Mouse (Mus musculus) embryonic facial prominence, embryonic 11.5 days (tissue): ENCODE results near the gene Slc16a13. TPM values are rescaled to one million over a fixed set of nuclear protein-coding genes. Genes with fewer than 3 reads are reported as not detected.
A peak's percentile ranks its signal among the peaks of the same experiment; 100 is the strongest.

Source experiments
- ATAC-seq: fragments of 200-750 bp; cut with Nextera tagmentation; replicated peaks from 2 replicates; pipeline ENCODE4 v1.8.0; 2017; ENCODE audit warnings: low read depth; ENCODE audit not compliant: insufficient number of reproducible peaks, low FRiP score, low TSS enrichment
- DNase-seq: peaks from one replicate; pipeline ENCODE4 v3.0.0-alpha.2; 2015; ENCODE audit warnings: low spot score
- H3K27ac ChIP-seq: fragments of 300-500 bp; sonication (generic); replicated peaks from 2 replicates; pipeline ENCODE4 v1.5.1; 2014; ENCODE audit warnings: mild to moderate bottlenecking, low read depth, low read length, control low read depth
- H3K27me3 ChIP-seq: fragments of 300-500 bp; sonication (generic); 2 replicates; pipeline ENCODE4 v1.6.1; 2014; ENCODE audit warnings: mild to moderate bottlenecking, low read length, moderate library complexity, mixed read lengths; ENCODE audit not compliant: control insufficient read depth, insufficient read depth
- H3K36me3 ChIP-seq: fragments of 300-500 bp; sonication (generic); replicated peaks from 2 replicates; pipeline ENCODE4 v1.6.1; 2014; ENCODE audit warnings: low read depth, mild to moderate bottlenecking, low read length, moderate library complexity, mixed read lengths; ENCODE audit not compliant: control insufficient read depth, insufficient read depth
- H3K4me1 ChIP-seq: fragments of 300-500 bp; sonication (generic); 2 replicates; pipeline ENCODE4 v1.6.1; 2014; ENCODE audit warnings: low read length, mixed read lengths; ENCODE audit not compliant: control insufficient read depth, insufficient read depth
- H3K4me2 ChIP-seq: fragments of 300-500 bp; sonication (generic); 2 replicates; pipeline ENCODE4 v1.6.1; 2014; ENCODE audit warnings: low read depth, mild to moderate bottlenecking, control low read depth, low read length, moderate library complexity
- H3K4me3 ChIP-seq: fragments of 300-500 bp; sonication (generic); 2 replicates; pipeline ENCODE4 v1.5.1; 2014; ENCODE audit warnings: low read depth, low read length, control low read depth
- H3K9ac ChIP-seq: fragments of 300-500 bp; sonication (generic); replicated peaks from 2 replicates; pipeline ENCODE4 v1.6.1; 2014; ENCODE audit warnings: mild to moderate bottlenecking, control low read depth, low read length
- H3K9me3 ChIP-seq: fragments of 300-500 bp; sonication (generic); replicated peaks from 2 replicates; pipeline ENCODE4 v1.6.1; 2016; ENCODE audit warnings: mild to moderate bottlenecking, low read length, inconsistent platforms, mixed read lengths; ENCODE audit not compliant: control insufficient read depth
- WGBS: fragments of 180-500 bp; shearing (Covaris S2); extraction: QIAGEN DNeasy Blood & Tissue Kit; methylation state at CpG from one replicate; pipeline ENCODE4 v1.1.7; 2014; 5-methylcytosine and 5-hydroxymethylcytosine counted together
- polyA plus RNA-seq: library from polyadenylated mRNA; unstranded; fragments of >200 nt; fragmentation: Nextera tagmentation; extraction: Ambion mirVana; gene quantifications from 2 replicates; pipeline ENCODE4 v1.2.1, GENCODE M21; 2014

Gene Slc16a13
- polyA plus RNA-seq, 1 experiment from 2014 or later = 8.5 TPM

DNA sequence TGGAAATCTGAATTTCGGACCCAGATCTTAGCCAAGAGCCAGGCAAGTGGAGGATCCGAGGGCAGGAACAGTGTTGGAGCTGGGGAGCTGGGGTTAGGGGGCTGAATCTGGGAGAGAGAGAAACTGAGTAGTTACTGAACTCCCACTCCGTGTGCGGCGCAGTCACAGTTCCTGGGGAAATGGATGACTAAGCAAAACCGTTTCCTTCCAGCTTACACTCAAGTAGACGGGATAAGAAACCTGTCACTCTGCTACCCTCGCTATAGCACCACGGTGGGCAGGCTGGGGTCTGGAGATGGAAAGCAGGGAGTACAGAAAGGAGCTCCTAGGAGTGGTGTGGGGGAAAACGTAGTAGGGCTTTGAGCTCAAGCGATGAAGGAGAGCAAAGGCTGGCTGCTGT lies 29.3 kb upstream of the Slc16a13 start:
- Histone ChIP-seq H3K9ac (no peak overlapping the region), H3K36me3 (no peaks in the 10 kb centered on the region), H3K9me3 (no peaks in the 10 kb centered on the region), H3K27me3 (peaks cover 22% of the 10 kb centered on the region), H3K4me1 (no peaks in the 10 kb centered on the region; the same call in 1 of the 2 replicates), H3K4me3 (no peak overlapping the region), H3K27ac (no peak overlapping the region), H3K4me2 (no peak overlapping the region)
- ATAC-seq = no peak
- 69% methylated on average over 11 of the region's 11 CpGs for WGBS
- DNase-seq = no peak

DNA sequence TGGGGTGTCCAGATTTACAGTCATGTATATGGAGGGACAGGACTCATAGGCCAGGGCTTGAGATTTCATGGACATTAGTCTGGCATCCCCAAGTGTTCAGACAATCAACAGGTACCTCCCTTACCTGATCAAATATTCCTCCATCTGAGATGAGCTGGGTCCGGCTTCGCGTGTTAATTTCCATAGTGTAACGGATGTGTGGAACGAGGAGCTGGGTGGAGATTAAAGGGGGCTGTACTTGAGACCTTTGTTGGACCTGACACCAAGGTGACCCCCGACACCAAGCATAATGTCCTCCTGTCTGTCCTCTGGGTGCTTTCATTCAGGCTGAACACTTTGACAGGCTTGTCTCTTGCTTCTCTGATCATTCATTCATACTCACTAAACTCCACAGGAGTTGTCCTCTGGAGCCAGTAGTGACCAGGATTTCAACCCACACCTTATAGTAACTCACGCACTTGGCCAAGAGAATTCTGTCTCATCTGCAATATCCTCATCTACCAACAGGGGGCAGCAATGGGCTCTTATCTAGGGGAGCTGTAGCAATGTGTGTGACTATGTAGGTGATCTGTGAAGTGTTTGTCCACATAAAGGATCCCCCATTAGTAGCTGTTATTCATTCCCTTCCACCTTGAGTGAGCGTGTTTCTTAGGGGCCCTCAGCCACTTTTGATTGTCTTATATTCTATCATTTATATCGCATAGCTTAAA lies 26.4 kb upstream of the Slc16a13 start:
- H3K4me2 ChIP-seq = no peak overlapping the region
- H3K27me3 ChIP-seq = no peaks in the 10 kb centered on the region
- H3K27ac ChIP-seq = no peak overlapping the region
- H3K4me1 ChIP-seq = no peaks in the 10 kb centered on the region
- H3K36me3 ChIP-seq = no peaks in the 10 kb centered on the region
- H3K9me3 ChIP-seq = no peaks in the 10 kb centered on the region
- DNase-seq (peak; percentile 81), ATAC-seq (no peak)
- H3K4me3 ChIP-seq = no peak overlapping the region
- 51% methylated on average over 9 of the region's 9 CpGs for WGBS
- H3K9ac ChIP-seq = no peak overlapping the region

DNA sequence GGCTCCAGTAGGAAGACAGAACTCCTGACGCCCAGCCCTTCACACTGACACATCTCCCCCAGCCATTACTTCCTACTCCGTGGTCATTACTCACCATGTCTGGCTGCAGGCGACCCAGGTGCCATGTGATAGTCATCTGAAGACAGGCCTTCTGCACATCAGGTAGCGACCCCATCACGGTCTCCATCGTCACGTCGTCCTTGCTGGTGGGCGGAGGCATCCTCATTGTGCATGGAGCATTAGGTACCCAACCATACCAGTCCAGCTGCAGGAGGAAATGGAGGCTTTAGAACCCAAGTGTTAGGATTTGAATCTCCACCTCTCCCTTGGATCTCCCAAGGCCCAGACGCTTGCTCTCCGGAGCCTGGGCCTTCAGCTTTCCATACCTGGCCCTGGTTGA lies 21.7 kb upstream of the Slc16a13 start:
- DNase-seq = no peak
- Histone ChIP-seq H3K27ac (no peak overlapping the region), H3K4me2 (no peak overlapping the region), H3K4me3 (no peak overlapping the region), H3K9me3 (no peaks in the 10 kb centered on the region), H3K4me1 (no peaks in the 10 kb centered on the region; the same call in 1 of the 2 replicates), H3K9ac (no peak overlapping the region), H3K36me3 (no peaks in the 10 kb centered on the region), H3K27me3 (no peaks in the 10 kb centered on the region)
- 74% methylated on average over 11 of the region's 11 CpGs for WGBS
- ATAC-seq = no peak

DNA sequence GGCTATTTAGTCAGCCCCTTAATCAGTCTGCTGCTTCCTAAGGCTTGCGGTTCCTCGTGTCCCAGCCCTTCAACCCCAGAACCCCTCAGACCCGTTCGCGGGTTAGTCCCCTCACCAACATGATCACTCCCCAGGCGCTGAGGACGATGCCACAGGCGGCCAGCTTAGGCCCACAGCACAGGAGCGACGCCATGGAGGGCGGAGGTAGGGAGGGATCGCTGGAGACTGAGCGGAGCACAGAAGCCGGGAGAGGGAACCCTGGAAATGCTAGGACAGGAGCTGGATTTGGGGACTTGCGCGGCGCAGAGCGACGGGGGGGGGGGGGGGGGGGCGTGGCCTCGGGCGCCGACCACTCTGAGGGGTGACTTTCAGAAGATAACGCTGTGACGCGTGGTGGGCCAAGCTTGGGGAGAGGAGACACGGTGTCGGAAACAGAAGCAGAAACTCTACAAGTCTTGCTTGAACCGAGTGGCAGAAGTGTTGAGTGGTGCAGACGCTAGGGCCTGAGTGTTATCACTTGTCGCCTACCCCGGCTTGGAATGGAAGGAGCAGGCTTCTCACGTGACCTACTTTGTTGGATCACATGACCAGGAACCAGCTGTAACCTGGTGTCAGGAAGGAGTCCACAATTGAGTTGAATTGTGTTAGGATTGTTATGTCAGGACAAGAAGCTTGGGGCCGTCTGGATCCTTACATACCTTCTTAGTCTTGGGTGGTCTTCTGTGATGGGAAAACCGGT lies 18.8 kb upstream of the Slc16a13 start, which contains the start of the genes Gm21988 and Rnasek:
Gm21988 (minus strand) TSS at position 290 of the 739 bp plus-strand sequence.
Rnasek (minus strand) TSS at position 302 of the 739 bp plus-strand sequence.
- DNase-seq (peak; percentile 91), ATAC-seq (peak; percentile 17; the same call in 1 of the 2 replicates)
- H3K27ac ChIP-seq = peak within 1 kb of the TSS; percentile 28; the same call in 1 of the 2 replicates
- peak within 1 kb of the TSS; percentile 91 for H3K4me2 ChIP-seq
- no peaks in the 10 kb centered on the region for H3K27me3 ChIP-seq
- under 1% methylated on average over 33 of the region's 35 CpGs for WGBS
- no peaks in the 10 kb centered on the region; the same call in 1 of the 2 replicates for H3K4me1 ChIP-seq
- peak within 1 kb of the TSS; percentile 87 for H3K4me3 ChIP-seq
- H3K9ac ChIP-seq = peak within 1 kb of the TSS; percentile 88
- H3K36me3 ChIP-seq = no peaks in the 10 kb centered on the region
- H3K9me3 ChIP-seq = no peaks in the 10 kb centered on the region

DNA sequence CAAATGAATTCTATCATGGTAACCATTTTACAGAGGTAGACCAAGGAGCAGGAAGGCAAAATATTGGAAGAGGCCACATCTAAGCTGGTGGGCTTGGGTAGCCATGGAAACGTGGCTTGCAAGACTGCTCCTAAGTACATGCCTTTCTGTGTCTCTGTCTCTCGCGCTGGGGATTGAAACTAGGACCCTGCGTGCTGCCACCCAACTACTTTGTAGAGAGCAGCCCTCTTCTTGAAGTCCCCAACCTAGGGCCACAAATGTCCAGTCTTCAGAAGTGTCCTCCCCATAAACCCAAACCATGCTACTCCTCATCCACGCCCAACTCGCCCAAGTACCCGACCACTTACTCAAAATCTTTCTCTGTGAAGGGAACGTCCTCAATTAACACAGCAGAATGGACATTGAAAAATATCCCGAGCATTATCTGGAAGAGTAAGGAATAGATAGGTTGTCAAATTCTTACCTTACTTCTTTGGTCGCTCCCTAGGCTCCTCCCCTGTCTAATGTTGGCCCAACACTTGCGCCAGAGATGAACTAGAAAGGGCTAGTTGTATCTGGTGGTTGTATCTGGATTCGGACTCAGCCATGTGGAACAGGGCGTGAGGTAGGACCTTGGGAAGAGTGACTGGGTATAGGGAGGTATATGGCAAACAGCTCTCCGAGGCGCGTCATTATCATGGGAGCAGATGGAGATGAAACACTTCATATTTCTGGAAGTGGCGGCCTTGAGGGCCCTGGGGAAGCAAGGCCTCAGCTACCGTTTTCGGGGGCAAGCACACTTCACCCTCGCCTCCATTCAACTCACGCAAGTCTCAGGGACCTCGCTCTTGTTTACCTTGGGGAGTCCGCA lies 18.0 kb upstream of the Slc16a13 start:
- DNase-seq (no peak), ATAC-seq (no peak)
- 12% methylated on average over 23 of the region's 23 CpGs for WGBS
- no peaks in the 10 kb centered on the region for H3K27me3 ChIP-seq
- peak overlapping the region; percentile 78; the same call in 1 of the 2 replicates for H3K27ac ChIP-seq
- no peaks in the 10 kb centered on the region for H3K9me3 ChIP-seq
- peak overlapping the region; percentile 91 for H3K4me2 ChIP-seq
- no peaks in the 10 kb centered on the region; the same call in none of the 2 replicates for H3K4me1 ChIP-seq
- H3K4me3 ChIP-seq = peak overlapping the region; percentile 87
- no peaks in the 10 kb centered on the region for H3K36me3 ChIP-seq
- H3K9ac ChIP-seq = peak overlapping the region; percentile 88

DNA sequence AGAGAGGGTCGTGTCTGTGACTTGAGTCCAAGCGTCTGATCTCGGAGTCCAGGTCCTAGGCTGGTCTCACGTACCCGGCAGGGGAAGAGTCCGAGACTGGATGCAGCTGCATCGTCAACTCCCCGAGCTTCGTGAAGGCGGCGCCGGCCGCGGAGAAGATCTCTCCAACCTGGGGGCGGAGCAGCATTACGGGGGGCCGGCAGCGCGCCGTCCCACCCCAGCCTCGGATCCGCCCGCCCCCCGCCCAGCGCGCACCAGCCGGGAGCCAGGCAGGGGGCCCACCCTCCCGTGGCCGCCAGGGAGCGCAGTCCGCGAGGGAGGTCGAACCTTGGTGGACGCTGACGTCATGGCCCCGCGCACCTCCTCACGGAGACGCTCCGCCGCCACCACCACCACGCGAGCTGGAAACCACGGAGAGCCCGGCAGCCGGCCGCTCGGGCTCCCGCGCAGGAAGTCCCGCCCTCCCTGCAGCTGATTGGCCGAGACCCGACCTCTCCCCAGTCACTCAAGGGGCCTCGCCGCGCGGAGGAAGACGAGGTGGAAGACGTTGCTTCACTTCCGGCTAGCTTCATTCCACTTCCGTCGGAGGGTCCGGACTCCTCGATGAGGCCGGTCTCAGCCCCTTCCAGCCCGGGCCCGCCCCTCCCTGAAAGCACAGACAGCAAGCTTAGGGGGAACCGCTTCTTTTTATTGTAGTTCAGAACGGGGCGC lies 16.7 kb upstream of the Slc16a13 start, which contains the start of gene 0610010K14Rik:
0610010K14Rik (minus strand) TSS at position 458 of the 711 bp plus-strand sequence.
- Histone ChIP-seq H3K4me2 (peak within 1 kb of the TSS; percentile 91), H3K9ac (peak within 1 kb of the TSS; percentile 88), H3K27me3 (no peaks in the 10 kb centered on the region), H3K4me1 (no peaks in the 10 kb centered on the region; the same call in none of the 2 replicates), H3K9me3 (no peaks in the 10 kb centered on the region), H3K36me3 (no peaks in the 10 kb centered on the region), H3K27ac (peak within 1 kb of the TSS; percentile 81), H3K4me3 (peak within 1 kb of the TSS; percentile 87)
- WGBS = under 1% methylated on average over 65 of the region's 70 CpGs
- ATAC-seq (peak; percentile 88), DNase-seq (peak; percentile 97)

DNA sequence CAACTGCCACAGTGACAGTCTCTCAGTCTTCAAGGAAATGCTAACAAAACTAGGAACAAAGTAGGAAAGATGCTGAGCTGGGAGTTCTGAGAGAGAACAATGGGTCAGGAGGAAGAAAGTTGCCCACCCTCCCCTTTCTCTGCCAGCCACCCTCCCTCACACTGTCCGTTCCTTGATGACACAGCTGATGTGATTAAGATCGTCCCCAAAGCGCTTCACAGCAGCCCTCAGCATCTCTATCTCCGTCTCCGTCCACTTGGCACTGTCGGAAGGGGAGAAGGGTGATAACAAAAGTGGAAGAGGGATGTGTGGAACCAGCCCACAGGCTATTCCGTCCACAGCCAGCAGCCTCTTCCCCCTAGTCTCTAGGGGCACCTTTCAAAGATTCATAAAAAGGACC lies 15.9 kb upstream of the Slc16a13 start:
- WGBS = 37% methylated on average over 7 of the region's 7 CpGs
- Histone ChIP-seq H3K4me3 (peak overlapping the region; percentile 87), H3K4me2 (peak overlapping the region; percentile 91), H3K27me3 (no peaks in the 10 kb centered on the region), H3K9me3 (no peaks in the 10 kb centered on the region), H3K36me3 (no peaks in the 10 kb centered on the region), H3K27ac (peak overlapping the region; percentile 81; the same call in 1 of the 2 replicates), H3K9ac (peak overlapping the region; percentile 85), H3K4me1 (no peaks in the 10 kb centered on the region; the same call in none of the 2 replicates)
- no peak for ATAC-seq
- no peak for DNase-seq
